Mouse (Mus musculus): ENCODE measurements around the gene Fam186a.
"Not testable (repeated sequence)": the region's sequence is repeated elsewhere in the genome, so short reads cannot be mapped to it uniquely, and the experiment has no call there.

Gene Fam186a

DNA sequence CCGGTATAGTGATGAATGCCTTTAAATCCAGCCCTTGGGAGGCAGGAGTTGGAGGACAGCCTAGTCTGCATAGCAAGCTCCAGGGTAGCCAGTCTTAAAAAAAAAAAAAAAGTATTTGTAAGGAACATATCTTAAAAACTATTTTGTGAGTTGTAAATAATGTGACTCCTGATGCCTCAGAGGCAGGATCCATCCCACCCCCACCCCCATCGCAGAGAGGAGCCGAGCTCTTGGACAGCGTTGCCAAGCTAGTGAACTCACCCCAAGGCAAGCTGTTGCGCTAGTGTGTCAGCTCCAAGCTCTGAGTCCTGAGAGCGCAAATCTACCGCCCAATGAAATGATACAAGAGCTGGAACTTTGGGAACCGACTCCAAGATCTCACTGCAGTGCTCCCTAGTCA lies 35.6 kb downstream of the Fam186a start:
- no peak for DNase-seq (ENCODE audit: low spot score)

DNA sequence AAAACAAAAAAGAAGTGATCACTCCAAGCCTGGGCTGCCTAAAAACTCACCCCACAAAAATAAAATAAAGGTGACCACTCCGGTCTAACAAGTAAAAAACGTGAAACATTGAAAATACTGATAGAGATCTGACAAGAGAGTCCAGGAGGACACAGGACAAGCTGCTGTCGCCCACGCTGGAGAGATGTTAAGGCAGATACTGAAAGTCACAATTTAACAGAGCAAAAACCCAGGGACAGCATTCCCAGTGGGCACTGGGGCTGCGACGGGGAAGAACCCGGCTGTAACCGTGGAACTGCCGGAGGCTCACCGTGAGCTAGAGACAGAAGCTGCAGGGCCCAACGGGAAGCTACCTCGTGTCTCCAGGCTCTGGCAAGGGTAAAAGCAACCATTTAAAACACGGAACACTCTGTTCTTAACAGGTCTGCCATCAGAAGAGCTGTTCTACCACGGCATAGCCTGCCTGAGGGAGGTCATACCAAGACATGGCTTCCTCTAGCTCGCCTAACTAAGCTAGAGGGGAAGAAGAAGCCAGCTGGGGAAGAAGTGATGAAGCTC lies 47.2 kb downstream of the Fam186a start:
- no peak for DNase-seq (ENCODE audit: low spot score)

DNA sequence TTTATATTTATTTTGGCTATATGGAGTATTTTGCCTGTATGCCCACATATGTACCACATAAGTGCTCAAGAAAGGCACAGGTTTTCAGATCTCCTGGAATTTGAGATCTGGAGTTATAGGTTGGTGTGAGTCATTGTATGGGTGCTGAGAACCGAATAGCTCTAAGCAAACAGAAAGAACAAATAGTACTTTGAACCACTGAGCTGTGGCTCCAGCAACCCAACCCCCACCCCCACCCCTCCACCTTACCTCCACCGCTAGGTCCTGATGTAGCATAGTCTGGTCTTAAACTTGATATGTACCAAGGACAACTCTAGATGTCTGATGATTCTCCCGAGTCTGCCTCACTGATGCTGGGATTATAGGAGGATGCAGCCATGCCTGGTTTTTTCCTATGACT lies 49.6 kb downstream of the Fam186a start:
- no peak for DNase-seq (ENCODE audit: low spot score)

DNA sequence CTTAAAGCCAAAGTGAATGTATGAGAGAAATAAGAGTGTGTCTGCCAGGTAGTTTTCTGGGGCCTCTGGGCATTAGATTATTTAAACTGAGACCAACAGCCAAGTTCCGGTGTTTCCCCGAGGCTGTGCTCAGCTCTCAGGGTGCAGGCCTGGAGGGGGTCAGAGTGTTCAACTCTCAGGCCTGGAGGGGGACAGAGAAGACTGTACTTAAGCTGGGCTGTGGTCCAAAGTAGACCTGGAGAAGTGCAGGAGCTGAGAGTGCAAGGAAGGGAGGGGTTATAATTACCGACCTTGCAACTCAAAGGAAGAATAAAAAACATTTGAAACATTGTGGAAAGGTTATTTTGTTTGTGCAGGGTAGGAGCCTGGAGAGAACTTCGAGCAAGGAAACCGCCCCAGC lies 52.2 kb downstream of the Fam186a start:
- DNase-seq (ENCODE audit: low spot score): no peak

DNA sequence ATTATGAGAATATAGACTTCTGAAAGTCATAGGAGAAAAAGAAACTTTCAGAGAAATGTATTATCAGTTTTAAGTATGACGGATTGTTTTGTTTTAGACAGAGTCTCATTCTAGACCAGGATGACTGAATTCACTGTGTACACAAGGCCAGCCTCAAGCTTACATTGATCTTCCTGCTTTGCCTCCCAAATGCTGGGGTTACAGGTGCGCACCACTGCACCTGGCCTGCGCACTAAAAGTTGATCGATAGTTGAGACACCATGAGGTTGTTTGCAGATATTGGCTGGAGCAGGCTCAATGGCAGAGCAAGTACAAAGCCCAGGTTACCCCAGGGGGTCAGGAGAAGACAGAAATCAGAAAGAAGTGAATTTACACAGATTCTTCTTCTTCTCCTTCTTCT lies 55.1 kb downstream of the Fam186a start:
- DNase-seq (ENCODE audit: low spot score): no peak

DNA sequence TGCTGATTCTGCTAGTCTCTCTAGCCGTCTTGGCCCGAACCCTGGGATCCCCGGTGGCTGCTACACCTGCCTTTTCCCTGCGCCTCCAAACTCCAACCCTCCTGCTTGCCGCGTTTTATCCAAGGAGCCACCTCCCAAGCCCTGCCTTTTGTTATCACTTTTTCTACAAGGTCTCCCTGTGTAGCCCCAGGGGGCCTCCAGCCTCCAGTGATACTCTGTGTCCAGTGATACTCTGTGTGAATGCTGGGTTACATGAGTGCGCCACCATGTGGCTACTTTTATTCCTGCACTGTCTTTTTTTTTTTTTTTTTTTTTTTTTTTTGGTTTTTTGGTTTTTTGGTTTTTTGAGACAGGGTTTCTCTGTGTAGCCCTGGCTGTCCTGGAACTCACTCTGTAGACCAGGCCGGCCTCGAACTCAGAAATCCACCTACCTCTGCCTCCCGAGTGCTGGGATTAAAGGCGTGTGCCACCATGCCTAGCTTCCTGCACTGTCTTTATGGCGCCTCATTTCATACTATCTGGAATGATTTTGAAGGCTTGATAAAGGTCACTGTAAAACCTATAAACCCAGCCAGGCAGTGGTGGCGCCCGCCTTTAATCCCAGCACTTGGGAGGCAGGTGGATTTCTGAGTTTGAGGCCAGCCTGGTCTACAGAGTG lies 57.4 kb downstream of the Fam186a start:
- DNase-seq (ENCODE audit: low spot score): not testable (repeated sequence)

DNA sequence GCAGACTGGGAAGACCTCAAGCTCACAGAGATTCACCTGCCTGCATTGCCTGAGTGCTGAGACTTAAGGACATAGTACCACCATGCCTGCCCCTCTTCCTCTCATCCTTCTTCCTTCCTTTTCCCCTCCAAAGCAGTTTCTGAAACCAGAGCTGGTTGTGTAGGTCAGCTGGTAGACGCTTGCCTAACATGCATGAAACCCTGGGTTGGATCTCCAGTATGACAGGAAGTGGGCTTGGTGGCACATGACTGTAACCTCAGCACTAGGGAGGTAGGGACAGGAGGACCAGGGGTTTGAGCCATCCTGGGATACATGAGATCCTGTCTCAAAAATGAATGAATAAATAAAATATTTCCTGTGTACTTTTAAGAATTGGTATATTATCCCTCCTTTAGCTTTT lies 59.3 kb downstream of the Fam186a start:
- DNase-seq (ENCODE audit: low spot score): no peak

DNA sequence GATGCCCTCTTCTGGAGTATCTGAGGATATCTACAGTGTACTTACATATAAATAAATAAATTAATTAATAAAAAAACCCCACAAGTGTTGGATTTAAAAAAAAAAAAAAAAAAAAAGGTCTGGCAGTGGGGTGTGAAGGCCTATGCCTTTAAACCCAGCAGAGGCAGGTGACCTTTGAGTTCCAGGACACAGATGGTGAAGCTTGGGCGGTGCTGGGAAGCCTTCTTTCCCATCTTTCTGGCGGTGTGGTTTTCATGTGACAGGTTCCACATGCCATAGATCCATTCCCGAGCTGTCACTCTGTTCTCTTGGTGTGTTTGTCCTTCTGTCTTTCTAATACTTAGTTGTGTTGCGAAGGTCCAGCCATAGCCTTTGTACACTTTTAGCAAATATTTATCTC lies 59.8 kb downstream of the Fam186a start:
- DNase-seq (ENCODE audit: low spot score): no peak

DNA sequence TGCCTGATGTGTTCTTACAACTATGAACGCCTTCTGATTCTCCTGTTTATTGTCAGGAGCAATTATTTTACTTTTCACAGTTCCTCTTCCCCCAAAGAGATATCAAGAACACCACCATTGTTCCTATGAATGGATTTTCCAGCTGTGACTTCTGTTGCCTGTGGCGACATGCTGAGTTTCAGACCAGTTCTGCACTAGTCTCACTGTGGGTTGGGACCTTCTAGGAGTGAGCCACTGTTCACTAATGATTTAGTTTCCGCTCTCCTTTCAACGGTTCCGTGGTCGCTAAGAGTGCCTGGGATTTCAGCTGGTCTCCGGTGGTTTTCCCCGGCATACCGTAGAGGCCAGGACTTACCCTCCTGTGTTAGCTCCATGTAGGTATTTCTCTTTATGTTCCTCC lies 62.0 kb downstream of the Fam186a start:
- DNase-seq (ENCODE audit: low spot score): no peak

DNA sequence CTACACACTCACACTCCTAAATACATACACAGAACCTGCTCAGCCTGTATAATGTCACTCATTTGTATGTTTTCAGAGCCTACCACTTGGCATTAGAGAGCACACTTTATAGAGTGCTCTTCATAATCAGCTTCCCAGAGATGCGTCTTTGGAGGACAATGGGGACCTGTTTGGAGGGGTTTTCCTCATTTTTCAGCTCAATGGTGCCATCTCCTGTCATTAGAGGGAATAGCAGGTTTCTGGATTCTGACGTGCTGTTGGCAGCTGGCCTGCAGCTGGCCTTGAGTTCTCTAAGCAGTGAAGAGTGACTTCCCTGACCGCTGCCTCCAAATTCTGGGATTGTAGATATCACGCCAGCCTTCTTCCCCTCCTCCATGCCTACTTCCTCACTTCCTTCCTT lies 62.5 kb downstream of the Fam186a start:
- peak; percentile 45 for DNase-seq (ENCODE audit: low spot score)

DNA sequence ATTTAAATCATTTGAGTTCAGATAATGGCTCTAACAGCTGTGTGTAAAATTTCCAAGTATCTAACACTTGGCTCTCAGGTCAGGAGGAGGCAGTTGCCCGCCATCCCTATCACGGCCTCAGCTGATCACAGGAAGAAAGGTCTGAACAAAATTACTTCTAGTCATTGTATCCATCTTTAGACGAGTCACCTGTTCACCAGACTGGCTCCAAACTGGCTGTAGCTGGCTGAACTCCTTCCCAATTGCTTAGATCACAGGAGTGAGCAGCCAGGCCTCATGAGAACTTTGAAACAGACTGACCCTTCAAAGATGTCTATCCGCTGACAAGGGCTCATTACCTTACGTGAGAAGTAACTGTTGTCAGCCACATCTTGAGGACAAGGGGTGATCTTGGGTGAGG lies 63.6 kb downstream of the Fam186a start:
- no peak for DNase-seq (ENCODE audit: low spot score)

DNA sequence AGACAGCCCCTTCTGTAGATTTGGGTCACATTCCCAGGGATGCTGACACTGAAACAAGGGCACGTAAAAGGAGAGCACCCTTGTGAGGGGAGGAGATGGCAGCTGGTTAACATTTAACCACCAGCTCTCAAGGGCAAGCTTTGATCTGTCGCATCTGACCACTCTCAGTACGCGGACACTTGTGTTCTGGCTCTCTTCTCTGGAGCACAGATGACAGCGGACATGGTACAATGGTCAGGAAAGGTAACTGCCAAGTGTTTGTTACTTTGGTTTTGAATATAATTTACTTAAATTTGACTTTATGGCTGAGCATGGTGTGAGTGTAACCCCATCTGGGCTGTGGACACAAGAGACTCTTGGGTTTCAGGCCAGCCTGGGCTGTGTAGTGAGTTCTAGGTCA lies 64.1 kb downstream of the Fam186a start:
- no peak for DNase-seq (ENCODE audit: low spot score)

DNA sequence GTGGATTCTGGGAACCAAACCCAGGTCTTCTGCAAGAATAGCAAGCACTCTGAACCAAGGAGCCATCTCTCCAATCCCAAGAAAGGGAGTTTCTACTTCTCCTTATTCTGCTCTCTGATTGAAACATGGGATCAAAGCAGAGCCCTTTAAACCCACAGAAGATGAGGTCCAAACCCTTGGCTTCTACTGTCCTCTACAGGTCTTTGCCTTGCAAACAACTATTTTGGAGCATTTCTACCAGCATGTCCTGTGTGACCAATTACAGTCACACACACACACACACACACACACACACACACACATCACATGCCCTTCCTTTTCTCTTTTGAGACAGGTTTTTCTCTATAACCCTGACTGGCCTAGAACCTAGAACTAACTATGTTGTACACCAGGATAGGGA lies 70.2 kb downstream of the Fam186a start:
- DNase-seq (ENCODE audit: low spot score): no peak

DNA sequence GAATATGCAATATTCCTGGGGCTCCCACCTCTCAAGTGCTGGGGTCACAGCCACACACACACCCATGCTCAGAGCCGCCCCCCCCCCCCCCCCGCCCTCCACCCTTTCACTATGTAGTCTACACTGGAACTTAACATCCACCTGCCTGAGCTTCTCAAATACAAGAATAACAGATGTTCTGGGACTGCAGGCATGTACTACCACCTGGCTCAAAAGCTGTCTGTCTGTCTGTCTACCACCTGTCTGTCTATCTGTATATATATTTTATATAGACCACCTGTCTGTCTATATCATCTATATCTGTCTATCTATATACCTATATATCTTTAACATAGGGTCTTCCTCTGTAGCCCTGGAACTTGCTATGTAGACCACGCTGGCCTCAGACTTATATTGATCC lies 75.5 kb downstream of the Fam186a start:
- no peak for DNase-seq (ENCODE audit: low spot score)

DNA sequence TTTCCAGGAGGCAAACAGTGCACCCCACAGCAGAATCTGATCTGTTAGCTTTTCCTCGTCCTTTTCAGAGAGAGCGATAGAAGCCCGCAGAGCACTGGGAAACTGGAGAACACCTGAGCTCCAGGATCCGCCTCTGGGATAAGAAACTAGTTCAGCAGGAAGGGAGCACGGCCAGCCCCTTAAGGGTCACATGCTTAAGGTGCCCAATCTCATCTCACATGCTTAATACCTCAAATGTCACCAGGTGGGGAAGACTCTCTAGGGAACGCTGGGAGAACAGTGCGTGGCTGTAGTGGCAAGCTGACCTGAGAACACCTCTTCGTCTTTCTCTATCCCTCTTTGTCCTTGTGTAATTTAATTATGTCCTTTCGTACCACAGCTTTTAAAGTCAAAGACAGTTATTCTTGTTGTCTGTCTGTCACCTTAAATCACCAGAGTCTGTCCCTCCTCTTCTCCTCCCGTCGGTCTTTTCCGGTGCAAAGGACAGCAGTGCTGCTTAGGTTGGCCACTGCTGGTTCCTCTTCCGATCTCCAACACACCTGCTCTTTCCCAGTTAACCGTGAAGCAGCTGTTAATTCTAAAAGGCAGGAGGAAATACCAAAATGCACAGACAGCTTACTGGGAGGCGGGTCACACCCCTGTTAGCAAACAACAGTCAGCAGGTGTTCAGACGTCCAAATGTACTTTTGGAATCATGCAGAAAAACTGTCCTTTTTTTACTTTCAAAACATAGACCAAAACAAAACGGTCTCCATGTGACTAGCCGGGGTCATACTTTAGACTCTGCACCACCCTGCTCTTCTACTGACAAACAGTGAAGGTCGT lies 76.2 kb downstream of the Fam186a start:
- DNase-seq (ENCODE audit: low spot score): no peak

DNA sequence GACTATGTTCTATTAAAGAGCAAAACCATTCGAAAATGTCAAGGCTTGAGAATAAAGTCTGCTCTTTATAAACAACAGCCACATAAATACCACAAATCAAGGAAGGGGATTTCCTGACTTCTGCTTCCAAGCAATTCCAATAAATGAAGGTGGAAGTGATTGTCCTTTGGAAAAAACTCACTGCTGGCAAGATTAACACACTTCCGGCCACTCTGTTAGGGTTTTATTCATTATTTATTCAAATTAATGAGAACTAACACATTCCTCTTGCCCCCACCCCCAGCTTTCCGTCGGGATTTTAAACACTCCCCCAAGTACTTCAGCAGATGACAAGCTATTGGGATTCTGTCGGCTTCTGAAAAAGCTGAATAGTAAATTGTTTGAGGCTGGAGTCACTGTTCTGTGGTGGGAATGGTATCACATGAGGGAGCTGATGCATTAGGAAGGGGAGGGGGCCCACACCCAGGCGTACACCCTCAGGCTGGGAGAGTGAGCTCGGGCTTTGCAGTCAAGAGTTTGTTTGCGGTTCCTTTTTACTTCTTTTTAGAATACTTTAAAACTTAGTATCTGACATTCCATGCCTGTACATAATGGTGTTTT lies 77.5 kb downstream of the Fam186a start:
- DNase-seq (ENCODE audit: low spot score): no peak

DNA sequence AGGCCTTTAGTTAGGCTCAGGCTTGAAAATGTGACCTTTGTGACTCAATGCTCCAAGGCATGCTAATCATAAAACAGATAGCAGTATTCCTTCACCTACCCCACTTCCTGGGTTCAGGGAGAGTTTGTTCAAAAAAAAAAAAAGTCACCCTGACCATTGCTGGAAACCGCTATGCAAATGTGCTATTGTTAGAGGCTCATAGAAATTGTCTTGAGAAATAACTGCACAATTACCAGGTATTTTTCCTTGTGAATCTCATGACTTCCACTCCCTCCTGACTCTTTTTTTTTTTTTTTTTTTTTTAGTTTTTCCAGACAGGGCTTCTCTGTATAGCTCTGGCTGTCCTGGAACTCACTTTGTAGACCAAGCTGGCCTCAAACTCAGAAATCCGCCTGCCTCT lies 79.7 kb downstream of the Fam186a start:
- DNase-seq (ENCODE audit: low spot score): not testable (repeated sequence)

DNA sequence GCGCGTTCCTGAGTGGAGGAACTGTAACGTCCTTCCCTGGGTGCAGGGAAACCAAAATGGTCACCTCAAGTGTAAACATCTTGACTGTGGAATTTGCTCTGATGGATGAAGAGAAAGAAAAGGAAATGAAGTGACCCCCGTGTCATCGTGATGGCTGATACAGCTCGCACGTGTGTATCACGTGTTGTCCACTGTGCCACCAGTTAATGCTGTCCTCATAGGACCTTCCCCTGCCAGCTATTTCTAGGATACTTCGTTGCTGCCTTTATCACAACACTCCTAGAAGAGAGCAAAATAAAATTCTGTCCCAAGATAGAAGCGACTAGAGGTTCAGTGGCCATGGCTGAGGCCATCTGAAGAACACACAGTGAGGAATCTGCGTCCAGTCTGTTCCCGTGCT lies 82.8 kb downstream of the Fam186a start:
- no peak for DNase-seq (ENCODE audit: low spot score)

DNA sequence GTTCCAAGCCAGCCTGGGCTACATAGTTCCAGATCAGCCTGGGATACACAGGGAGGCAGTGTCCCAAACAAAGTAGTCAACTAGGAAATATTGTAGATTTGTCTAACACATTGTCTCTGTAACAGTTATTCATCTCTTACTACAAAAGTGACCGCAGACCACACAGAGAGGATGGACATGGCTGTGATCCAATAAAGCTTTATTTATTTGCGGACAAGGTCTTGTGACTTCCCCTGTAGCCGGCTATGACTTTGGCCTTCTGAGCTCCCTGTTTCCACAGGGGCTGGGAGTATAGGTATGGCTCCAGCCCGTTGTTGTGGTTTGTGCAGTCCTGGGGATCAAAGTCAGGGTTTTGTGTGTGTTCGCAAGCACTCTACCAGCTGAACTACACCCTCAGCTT lies 88.3 kb downstream of the Fam186a start:
- no peak for DNase-seq (ENCODE audit: low spot score)

DNA sequence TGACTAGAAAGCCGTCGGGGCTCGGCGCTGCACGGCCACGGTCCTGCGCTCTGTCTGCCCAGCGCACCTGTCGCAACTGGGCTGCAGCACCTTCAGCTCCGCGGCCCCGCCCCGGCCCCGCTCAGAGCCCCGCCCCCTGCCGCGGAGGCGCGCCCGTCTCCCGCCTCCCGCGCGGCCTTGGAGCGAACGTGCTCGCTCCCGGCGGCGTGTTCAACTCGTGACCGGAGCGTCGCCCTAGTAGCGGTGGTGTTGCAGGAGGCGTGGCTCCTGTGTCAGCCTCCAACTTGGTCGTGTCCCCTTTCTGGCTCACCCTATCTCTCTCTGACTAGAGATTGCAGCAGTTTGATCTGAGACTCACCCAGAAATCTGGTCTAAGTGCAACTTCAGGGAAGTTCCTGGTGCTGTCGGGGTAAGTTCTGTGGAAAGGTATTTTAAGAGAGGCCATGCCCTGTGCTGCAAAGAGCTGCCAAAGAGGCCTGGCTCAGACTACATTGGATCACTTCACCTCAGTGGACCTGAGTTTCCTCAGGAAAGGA lies 91.5 kb downstream of the Fam186a start, which contains the start of gene Lima1:
TSS of gene Lima1 (minus strand) at position 123 of the 536 bp plus-strand sequence.
- DNase-seq (ENCODE audit: low spot score): peak; percentile 69

DNA sequence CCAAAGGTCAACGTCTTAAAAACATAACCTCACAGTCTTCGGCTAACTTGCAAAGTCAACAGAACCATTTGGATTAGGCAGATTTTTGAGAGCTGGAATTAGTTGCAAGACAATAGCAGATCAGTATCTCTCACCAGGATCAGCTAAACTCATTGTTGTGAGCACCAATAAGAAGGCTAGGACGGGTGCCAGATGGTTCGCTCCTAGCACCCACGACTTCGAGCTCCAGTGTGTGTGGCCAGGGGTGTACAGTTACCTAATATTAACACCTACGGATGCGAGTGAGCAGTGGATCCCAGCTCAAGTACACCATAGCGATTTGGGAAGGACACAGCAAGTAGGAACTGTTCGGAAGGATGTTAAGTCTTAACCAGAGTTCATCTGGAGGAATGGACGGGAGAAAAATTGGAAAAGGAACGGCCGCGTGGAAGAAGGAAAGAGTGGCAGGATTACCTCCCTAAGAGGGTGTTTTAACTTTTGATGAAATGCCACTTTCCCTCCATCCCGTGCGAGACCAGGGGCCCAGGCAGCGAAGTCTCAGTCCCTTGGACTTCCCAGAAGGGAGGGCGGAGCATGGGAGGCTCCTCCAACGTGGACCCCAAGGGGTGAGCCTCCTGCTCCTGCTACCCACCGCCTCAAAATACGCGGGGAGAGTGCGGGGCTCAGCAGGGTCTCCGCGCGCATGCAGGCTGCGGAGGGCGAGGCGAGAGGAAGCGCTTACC lies 92.1 kb downstream of the Fam186a start:
- DNase-seq (ENCODE audit: low spot score): no peak

DNA sequence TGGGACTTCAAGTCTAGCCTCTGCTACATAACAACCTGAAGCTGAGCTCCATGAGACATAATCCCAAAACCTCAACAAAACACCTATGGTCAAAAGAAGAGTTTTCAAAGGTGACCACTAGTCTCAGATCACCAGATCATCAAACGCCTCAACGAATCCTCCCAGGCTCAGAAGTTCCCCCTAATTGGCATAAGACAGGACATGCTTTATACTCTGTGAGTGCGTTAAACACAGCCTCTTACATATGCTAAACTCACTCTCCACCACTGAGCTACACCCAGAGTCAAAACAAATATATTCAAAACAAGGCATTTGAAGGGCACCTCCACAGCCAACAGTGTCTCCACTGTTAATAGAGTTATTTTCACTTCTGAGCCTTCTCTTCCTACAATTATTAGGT lies 94.3 kb downstream of the Fam186a start:
- no peak for DNase-seq (ENCODE audit: low spot score)

Measured in left cerebral cortex, adult 11 months (tissue).